Mouse (Mus musculus): ENCODE data around the gene Skint6.
"Not testable (repeated sequence)": the region's sequence is repeated elsewhere in the genome, so short reads cannot be mapped to it uniquely, and the experiment has no call there.

Gene Skint6

DNA sequence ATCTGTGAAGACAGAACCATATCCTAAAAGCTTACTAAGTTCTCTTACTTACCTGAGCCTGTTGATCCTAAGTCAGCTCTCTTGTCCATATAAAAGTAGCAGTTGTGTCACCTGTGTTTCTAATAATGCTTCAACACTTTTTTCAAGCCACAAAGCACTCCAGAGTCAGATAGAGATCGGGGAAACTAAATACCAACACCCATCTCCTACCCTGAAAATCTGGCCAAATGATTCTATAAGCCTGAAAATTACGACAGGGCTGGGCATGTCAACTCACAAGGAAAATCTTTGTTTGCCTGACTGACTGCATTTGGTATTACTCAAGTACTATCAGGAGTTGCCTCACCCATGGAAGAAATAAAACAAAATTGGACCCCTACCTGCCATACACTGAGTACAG is at the start of gene Skint6:
Skint6 (minus strand) TSS at position 101 of the 400 bp plus-strand sequence.
- no peak for DNase-seq (ENCODE audit: low spot score)

DNA sequence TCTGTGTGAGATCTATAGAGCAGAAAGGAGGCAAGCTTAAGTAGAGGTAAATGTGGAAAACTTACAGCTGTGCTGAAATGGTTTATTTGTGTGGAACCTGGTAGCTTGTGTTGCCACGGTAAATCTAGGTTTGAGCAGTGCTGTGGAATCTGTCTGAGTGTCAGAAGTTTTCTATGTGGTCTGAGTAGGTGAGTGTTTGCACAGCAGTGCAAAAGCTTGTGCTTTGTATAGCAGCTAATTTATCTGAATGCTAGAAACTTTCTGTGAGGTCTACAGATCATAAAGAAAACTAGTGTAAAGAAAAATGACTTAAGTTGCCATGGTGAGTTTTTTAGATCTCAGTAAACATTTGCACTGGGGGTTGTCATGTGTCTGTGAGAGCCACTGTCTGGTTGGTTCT is 34.1 kb upstream of the Skint6 start:
- DNase-seq (ENCODE audit: low spot score) = no peak

DNA sequence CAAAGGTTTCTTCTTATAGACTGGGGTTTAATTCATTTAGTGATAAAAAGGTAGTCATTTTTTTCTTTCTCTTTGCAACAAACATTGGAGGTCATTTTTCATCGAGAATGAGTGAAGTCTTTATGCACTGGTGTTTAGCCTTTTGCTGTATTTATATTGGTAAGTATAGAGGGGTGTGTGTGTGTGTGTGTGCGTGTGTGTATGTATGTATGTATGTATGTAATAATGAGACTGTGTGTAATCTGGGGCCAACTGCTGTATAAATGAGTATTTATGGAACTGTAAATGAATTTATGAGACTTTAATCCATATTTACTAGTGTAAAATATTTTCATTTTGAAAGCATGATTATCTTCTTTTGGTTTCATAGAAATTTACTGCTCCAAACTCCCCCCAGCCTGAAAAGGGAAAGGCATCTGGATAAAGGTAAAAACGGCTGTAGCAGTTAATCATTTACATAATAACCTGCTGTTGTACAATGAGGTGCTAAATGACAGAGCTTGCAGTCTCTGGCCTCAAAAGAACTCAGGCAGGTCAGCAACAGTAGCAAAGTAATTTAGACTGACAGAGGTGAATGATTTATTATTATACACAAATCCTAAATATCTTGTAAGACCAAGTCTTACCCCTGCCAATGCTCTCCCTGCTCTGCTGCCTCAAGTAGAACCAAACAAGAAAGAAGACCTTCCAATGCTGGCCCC is 15.2 kb upstream of the Skint6 start:
- DNase-seq (ENCODE audit: low spot score) = no peak

DNA sequence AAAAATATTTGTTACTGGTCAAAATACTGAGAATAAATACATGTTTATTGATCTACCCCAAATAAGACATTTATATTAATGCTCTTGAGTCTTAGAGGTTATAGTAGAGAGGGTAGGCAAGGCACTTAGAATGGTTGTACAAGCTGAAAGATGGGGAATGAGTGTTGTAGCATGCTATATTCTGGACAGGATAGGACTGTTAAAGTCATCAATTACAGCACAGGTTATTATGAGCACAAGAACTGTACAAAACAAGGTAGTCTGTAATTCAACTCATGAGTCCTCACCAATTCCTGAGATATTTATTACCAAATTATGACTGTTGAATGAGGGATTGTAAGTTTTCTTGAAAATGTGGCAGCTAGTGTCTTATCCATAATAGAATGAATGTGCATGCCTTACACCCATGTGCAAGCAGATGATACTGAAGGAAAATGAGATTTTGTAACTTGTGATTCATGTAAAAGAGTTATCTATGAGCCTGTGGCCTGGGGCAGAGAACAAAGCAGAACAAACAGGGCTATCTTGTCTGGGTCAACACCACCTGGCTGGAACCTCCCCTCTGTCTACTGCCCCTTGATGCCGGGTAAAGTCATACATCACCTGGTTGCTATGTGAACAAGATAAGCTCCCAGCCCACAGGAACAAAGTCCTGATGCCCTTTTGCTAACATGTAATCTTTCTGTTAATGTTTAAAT is 23.3 kb downstream of the Skint6 start:
- DNase-seq (ENCODE audit: low spot score) = no peak

DNA sequence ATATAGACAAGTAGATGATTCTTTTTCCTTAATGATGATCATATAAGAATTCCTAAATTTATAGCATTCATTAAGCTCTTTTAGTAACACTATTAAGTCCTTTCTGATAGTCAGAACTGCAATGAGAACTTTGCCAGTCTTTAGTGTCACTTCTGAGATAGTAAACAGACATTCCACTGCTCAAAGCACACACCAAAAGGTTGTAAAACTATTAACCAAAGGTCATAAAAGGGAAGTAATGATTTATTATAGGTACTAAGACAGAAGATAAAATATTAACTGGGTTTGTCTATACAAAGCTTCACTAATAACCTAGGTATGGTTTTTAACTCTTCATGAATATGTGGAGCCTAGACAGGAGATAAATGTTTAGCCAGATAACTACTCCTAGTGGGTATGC is 41.0 kb downstream of the Skint6 start:
- no peak for DNase-seq (ENCODE audit: low spot score)

DNA sequence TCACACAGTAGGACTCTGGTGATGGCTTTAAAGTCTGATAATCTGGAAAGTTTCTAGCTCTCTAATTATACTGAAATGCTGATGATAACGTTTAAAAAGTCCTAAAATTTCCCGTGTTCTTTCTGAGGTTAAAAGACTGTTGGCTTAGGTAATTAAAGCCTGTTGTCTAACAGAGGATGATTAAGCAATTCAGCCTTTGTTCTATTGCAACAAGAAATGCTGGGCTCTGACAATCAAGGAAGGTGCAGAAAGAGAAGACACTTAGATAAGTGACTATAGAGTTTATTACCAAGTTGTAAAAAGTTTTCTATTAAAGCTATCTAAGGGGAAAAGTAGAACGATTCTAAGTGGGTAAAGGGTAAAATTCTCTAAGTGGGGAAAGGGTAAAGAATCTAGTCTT is 219.2 kb downstream of the Skint6 start:
- no peak for DNase-seq (ENCODE audit: low spot score)

DNA sequence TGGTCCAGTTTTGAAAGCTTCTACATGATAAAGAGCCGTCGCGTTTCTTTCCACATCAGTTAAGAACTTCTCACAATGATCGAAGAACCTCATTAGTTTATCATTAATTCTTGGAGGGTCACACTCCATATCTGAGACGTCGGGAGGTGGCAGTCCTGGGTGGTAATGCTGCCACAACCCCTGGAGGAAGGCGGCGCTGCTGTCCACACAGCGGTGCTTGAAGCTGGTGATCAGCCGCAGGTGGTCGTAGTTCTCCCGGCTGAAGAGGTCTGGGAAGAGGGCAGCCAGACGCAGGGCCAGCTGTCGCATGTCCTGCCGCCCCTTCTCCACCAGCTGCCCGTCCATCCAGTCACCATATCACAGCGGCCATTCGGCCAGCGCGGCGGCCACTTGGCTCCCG is 307.6 kb downstream of the Skint6 start:
- not testable (repeated sequence) for DNase-seq (ENCODE audit: low spot score)

DNA sequence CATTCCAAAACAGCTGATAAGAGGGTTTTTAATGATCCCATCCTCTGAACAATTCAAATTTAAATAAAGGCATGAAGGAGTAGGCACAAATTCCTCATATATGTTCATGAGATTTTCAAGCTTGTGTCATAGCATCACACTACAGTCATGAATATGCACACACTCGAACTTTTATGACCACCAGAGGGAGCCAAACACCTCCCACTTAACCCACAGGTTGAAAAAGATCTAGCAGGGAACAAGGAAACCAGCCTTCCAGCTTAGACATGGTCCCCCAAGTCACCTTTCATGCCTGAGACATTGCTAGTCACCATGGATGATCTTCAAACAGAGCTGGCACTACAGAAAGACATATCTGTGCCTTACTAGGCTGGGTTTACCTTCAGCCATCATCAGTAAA is 496.1 kb downstream of the Skint6 start:
- DNase-seq (ENCODE audit: low spot score) = no peak

DNA sequence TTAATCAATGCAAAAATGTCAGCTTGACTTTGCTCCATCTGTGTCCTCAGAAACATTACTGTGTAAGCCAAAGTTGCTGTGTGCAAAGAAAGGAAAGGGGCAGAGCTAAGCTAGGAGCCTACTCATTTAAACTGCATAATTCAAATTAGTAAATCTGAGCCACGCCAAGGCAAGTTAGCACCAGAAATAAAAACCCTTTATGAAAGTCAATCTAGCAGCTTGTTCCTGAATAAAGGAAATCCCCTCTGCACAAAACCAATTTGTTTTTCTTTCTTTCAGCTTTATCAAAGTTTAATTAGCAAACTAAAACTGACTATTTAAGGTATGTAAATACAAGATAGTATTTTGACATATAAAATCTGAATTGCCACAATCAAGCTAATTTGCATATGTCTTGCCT is 512.0 kb downstream of the Skint6 start, which contains the start of gene Skint10:
Skint10 (minus strand) TSS at position 101 of the 400 bp plus-strand sequence.
- no peak for DNase-seq (ENCODE audit: low spot score)

Measured in testis, postnatal 14 days (tissue).